Mouse (Mus musculus): ENCODE measurements around the gene Epb41l4b. TPM values are rescaled to one million over a fixed set of nuclear protein-coding genes. Genes with fewer than 3 reads are reported as not detected.
A peak's percentile ranks its signal among the peaks of the same experiment; 100 is the strongest.

Epb41l4b gene
- polyA plus RNA-seq, 1 experiment from 2014 or later, result 2.9 TPM

GRCm38 (mm10) chr4:57003886-57004285, 139.4 kb downstream of the Epb41l4b start:
- 84% methylated on average over 8 of the region's 8 CpGs for WGBS
- Histone ChIP-seq H3K4me2 (ENCODE audit: low read depth, severe bottlenecking) (no peak overlapping the region), H3K4me3 (ENCODE audit: low read depth, low read length) (no peak overlapping the region), H3K27ac (replicated peaks; ENCODE audit: low read depth, low read length) (no peak overlapping the region), H3K36me3 (ENCODE audit: control insufficient read depth, insufficient read depth, low read length) (no peaks in the 10 kb centered on the region), H3K9me3 (ENCODE audit: control insufficient read depth, low read length) (no peaks in the 10 kb centered on the region), H3K9ac (ENCODE audit: low read length) (no peak overlapping the region), H3K4me1 (ENCODE audit: control insufficient read depth, insufficient read depth, low read length) (no peaks in the 10 kb centered on the region), H3K27me3 (ENCODE audit: control insufficient read depth, insufficient read depth, low read length) (no peaks in the 10 kb centered on the region)
- DNase-seq (ENCODE audit: low spot score) (no peak), ATAC-seq (ENCODE audit: insufficient number of reproducible peaks, low FRiP score, low TSS enrichment, low read depth) (no peak)

GRCm38 (mm10) chr4:57002751-57003150, 140.5 kb downstream of the Epb41l4b start:
- DNase-seq (ENCODE audit: low spot score), result no peak

GRCm38 (mm10) chr4:57001437-57001836, 141.8 kb downstream of the Epb41l4b start:
- no peak for ATAC-seq (ENCODE audit: insufficient number of reproducible peaks, low FRiP score, low TSS enrichment, low read depth)
- H3K9ac ChIP-seq (ENCODE audit: low read length), result no peak overlapping the region
- no peaks in the 10 kb centered on the region for H3K27me3 ChIP-seq (ENCODE audit: control insufficient read depth, insufficient read depth, low read length)
- no peaks in the 10 kb centered on the region for H3K4me1 ChIP-seq (ENCODE audit: control insufficient read depth, insufficient read depth, low read length)
- 90% methylated on average over 2 of the region's 2 CpGs for WGBS
- no peak overlapping the region for H3K4me2 ChIP-seq (ENCODE audit: low read depth, severe bottlenecking)
- H3K4me3 ChIP-seq (ENCODE audit: low read depth, low read length), result no peak overlapping the region
- no peak overlapping the region for H3K27ac ChIP-seq (replicated peaks; ENCODE audit: low read depth, low read length)
- no peaks in the 10 kb centered on the region for H3K9me3 ChIP-seq (ENCODE audit: control insufficient read depth, low read length)
- no peaks in the 10 kb centered on the region for H3K36me3 ChIP-seq (ENCODE audit: control insufficient read depth, insufficient read depth, low read length)
- DNase-seq (ENCODE audit: low spot score), result no peak

More at GRCm38 (mm10) chr4:57002751-57003150, 140.5 kb downstream of the Epb41l4b start:
- H3K4me3 ChIP-seq (ENCODE audit: low read depth, low read length), result no peak overlapping the region
- H3K4me1 ChIP-seq (ENCODE audit: control insufficient read depth, insufficient read depth, low read length), result no peaks in the 10 kb centered on the region
- H3K9me3 ChIP-seq (ENCODE audit: control insufficient read depth, low read length), result no peaks in the 10 kb centered on the region
- no peak overlapping the region for H3K9ac ChIP-seq (ENCODE audit: low read length)
- WGBS, result 36% methylated on average over 3 of the region's 3 CpGs
- H3K27me3 ChIP-seq (ENCODE audit: control insufficient read depth, insufficient read depth, low read length), result no peaks in the 10 kb centered on the region
- H3K4me2 ChIP-seq (ENCODE audit: low read depth, severe bottlenecking), result no peak overlapping the region
- ATAC-seq (ENCODE audit: insufficient number of reproducible peaks, low FRiP score, low TSS enrichment, low read depth), result no peak
- no peaks in the 10 kb centered on the region for H3K36me3 ChIP-seq (ENCODE audit: control insufficient read depth, insufficient read depth, low read length)
- H3K27ac ChIP-seq (replicated peaks; ENCODE audit: low read depth, low read length), result no peak overlapping the region

- H3K9ac ChIP-seq (ENCODE audit: low read length), result no peak overlapping the region
- H3K4me1 ChIP-seq (ENCODE audit: control insufficient read depth, insufficient read depth, low read length), result no peaks in the 10 kb centered on the region
- no peak overlapping the region for H3K27ac ChIP-seq (replicated peaks; ENCODE audit: low read depth, low read length)
- H3K4me3 ChIP-seq (ENCODE audit: low read depth, low read length), result no peak overlapping the region
- 85% methylated on average over 7 of the region's 7 CpGs for WGBS
- DNase-seq (ENCODE audit: low spot score), result no peak
- no peak overlapping the region for H3K4me2 ChIP-seq (ENCODE audit: low read depth, severe bottlenecking)
- peaks cover 26% of the 10 kb centered on the region for H3K27me3 ChIP-seq (ENCODE audit: control insufficient read depth, insufficient read depth, low read length)
- H3K9me3 ChIP-seq (ENCODE audit: control insufficient read depth, low read length), result no peaks in the 10 kb centered on the region
- ATAC-seq (ENCODE audit: insufficient number of reproducible peaks, low FRiP score, low TSS enrichment, low read depth), result no peak
- H3K36me3 ChIP-seq (ENCODE audit: control insufficient read depth, insufficient read depth, low read length), result no peaks in the 10 kb centered on the region
Observed at GRCm38 (mm10) chr4:56993331-56993730, 149.9 kb downstream of the Epb41l4b start.

- no peak overlapping the region for H3K27ac ChIP-seq (replicated peaks; ENCODE audit: low read depth, low read length)
- H3K4me2 ChIP-seq (ENCODE audit: low read depth, severe bottlenecking), result no peak overlapping the region
- H3K9ac ChIP-seq (ENCODE audit: low read length), result no peak overlapping the region
- H3K9me3 ChIP-seq (ENCODE audit: control insufficient read depth, low read length), result no peaks in the 10 kb centered on the region
- 76% methylated on average over 2 of the region's 2 CpGs for WGBS
- no peak overlapping the region for H3K4me3 ChIP-seq (ENCODE audit: low read depth, low read length)
- H3K4me1 ChIP-seq (ENCODE audit: control insufficient read depth, insufficient read depth, low read length), result no peaks in the 10 kb centered on the region
- H3K27me3 ChIP-seq (ENCODE audit: control insufficient read depth, insufficient read depth, low read length), result peaks cover 26% of the 10 kb centered on the region
- DNase-seq (ENCODE audit: low spot score), result no peak
- H3K36me3 ChIP-seq (ENCODE audit: control insufficient read depth, insufficient read depth, low read length), result no peaks in the 10 kb centered on the region
- no peak for ATAC-seq (ENCODE audit: insufficient number of reproducible peaks, low FRiP score, low TSS enrichment, low read depth)
Observed at GRCm38 (mm10) chr4:56991951-56992350, 151.3 kb downstream of the Epb41l4b start.

GRCm38 (mm10) chr4:56990215-56990584, 153.0 kb downstream of the Epb41l4b start, which contains the start of gene Frrs1l:
Gene Frrs1l, minus strand, starts transcription at chr4:56990391.
- H3K9me3 ChIP-seq (ENCODE audit: control insufficient read depth, low read length), result no peaks in the 10 kb centered on the region
- H3K27me3 ChIP-seq (ENCODE audit: control insufficient read depth, insufficient read depth, low read length), result peaks cover 26% of the 10 kb centered on the region
- H3K4me3 ChIP-seq (ENCODE audit: low read depth, low read length), result peak within 1 kb of the TSS; percentile 65
- no peaks in the 10 kb centered on the region for H3K4me1 ChIP-seq (ENCODE audit: control insufficient read depth, insufficient read depth, low read length)
- peak; percentile 43 for DNase-seq (ENCODE audit: low spot score)
- under 1% methylated on average over 36 of the region's 44 CpGs for WGBS
- peak within 1 kb of the TSS; percentile 99 for H3K4me2 ChIP-seq (ENCODE audit: low read depth, severe bottlenecking)
- H3K9ac ChIP-seq (ENCODE audit: low read length), result peak within 1 kb of the TSS; percentile 60
- no peaks in the 10 kb centered on the region for H3K36me3 ChIP-seq (ENCODE audit: control insufficient read depth, insufficient read depth, low read length)
- H3K27ac ChIP-seq (replicated peaks; ENCODE audit: low read depth, low read length), result no peak within 1 kb of the TSS
- 0 out of 2 replicates have a peak, but pooled peaks have one; percentile 9 for ATAC-seq (ENCODE audit: insufficient number of reproducible peaks, low FRiP score, low TSS enrichment, low read depth)

- peak overlapping the region; percentile 99 for H3K4me2 ChIP-seq (ENCODE audit: low read depth, severe bottlenecking)
- ATAC-seq (ENCODE audit: insufficient number of reproducible peaks, low FRiP score, low TSS enrichment, low read depth) (peak; percentile 39), DNase-seq (ENCODE audit: low spot score) (peak; percentile 46)
- no peaks in the 10 kb centered on the region for H3K4me1 ChIP-seq (ENCODE audit: control insufficient read depth, insufficient read depth, low read length)
- H3K9ac ChIP-seq (ENCODE audit: low read length), result peak overlapping the region; percentile 60
- no peaks in the 10 kb centered on the region for H3K9me3 ChIP-seq (ENCODE audit: control insufficient read depth, low read length)
- H3K27ac ChIP-seq (replicated peaks; ENCODE audit: low read depth, low read length), result no peak overlapping the region
- peaks cover 26% of the 10 kb centered on the region for H3K27me3 ChIP-seq (ENCODE audit: control insufficient read depth, insufficient read depth, low read length)
- no peaks in the 10 kb centered on the region for H3K36me3 ChIP-seq (ENCODE audit: control insufficient read depth, insufficient read depth, low read length)
- peak overlapping the region; percentile 65 for H3K4me3 ChIP-seq (ENCODE audit: low read depth, low read length)
- 4% methylated on average over 45 of the region's 45 CpGs for WGBS
Observed at GRCm38 (mm10) chr4:56989431-56990214, 153.6 kb downstream of the Epb41l4b start.

- Histone ChIP-seq H3K9ac (ENCODE audit: low read length) (no peak overlapping the region), H3K4me3 (ENCODE audit: low read depth, low read length) (no peak overlapping the region)
- no peak for DNase-seq (ENCODE audit: low spot score)
Observed at GRCm38 (mm10) chr4:56965586-56966179, 177.6 kb downstream of the Epb41l4b start.

More at GRCm38 (mm10) chr4:56965586-56966179, 177.6 kb downstream of the Epb41l4b start:
- ATAC-seq (ENCODE audit: insufficient number of reproducible peaks, low FRiP score, low TSS enrichment, low read depth), result no peak
- H3K9me3 ChIP-seq (ENCODE audit: control insufficient read depth, low read length), result no peaks in the 10 kb centered on the region
- no peaks in the 10 kb centered on the region for H3K4me1 ChIP-seq (ENCODE audit: control insufficient read depth, insufficient read depth, low read length)
- no peak overlapping the region for H3K27ac ChIP-seq (replicated peaks; ENCODE audit: low read depth, low read length)
- no peak overlapping the region for H3K4me2 ChIP-seq (ENCODE audit: low read depth, severe bottlenecking)
- no peaks in the 10 kb centered on the region for H3K36me3 ChIP-seq (ENCODE audit: control insufficient read depth, insufficient read depth, low read length)
- 86% methylated on average over 7 of the region's 7 CpGs for WGBS
- H3K27me3 ChIP-seq (ENCODE audit: control insufficient read depth, insufficient read depth, low read length), result no peaks in the 10 kb centered on the region

All from limb, embryonic 11.5 days (tissue).